13 mouse cellular contexts compared by ENCODE assay signal in genomic region chr11:103372561-103372960, GRCm38 (mm10). TPM values are rescaled to one million over a fixed set of nuclear protein-coding genes. Genes with fewer than 3 reads are reported as not detected.
DNase-seq lines count a peak whose midpoint lies in the region; ATAC-seq and TF ChIP-seq lines count a peak whose summit lies in the region.
"Had no signal": no experiment of that assay in that cellular context is flagged by ENCODE, and none has a peak within 500 bp of the region (broad histone marks: within the 10 kb centered on the region; RNA-seq: fewer than 3 reads in every experiment).

No protein-coding gene starts in this region.

- no peak overlapping the region for H3K9ac ChIP-seq in kidney, embryonic 15.5 days
- no peak overlapping the region for H3K9ac ChIP-seq in neural tube, embryonic 13.5 days
- no peak overlapping the region for H3K9ac ChIP-seq in neural tube, embryonic 15.5 days (replicated peaks)
- H3K9ac ChIP-seq: forebrain, embryonic 15.5 days; intestine, embryonic 15.5 days; midbrain, embryonic 15.5 days had no signal

- 91% methylated on average over 4 of the region's 4 CpGs for WGBS in kidney, embryonic 15.5 days
- WGBS in kidney, adult 2 months = 74% methylated on average over 4 of the region's 4 CpGs
- 86% methylated on average over 4 of the region's 4 CpGs for WGBS in neural tube, embryonic 13.5 days
- WGBS in neural tube, embryonic 15.5 days = 87% methylated on average over 4 of the region's 4 CpGs

- DNase-seq in gastrocnemius, adult 2 months = peak; percentile 6
- DNase-seq in gastrocnemius, postnatal 14 days = no peak
- DNase-seq in kidney, adult 2 months = no peak
- DNase-seq in splenic B cell, adult 2 months (ENCODE audit: low read depth, low spot score) = peak; percentile 51
- no peak for DNase-seq in urinary bladder, postnatal 14 days (ENCODE audit: low spot score)
- DNase-seq: gastrocnemius, postnatal 10 days had no signal

- peaks cover 14% of the 10 kb centered on the region; the same call in 1 of the 2 replicates for H3K4me1 ChIP-seq in kidney, embryonic 15.5 days
- H3K4me1 ChIP-seq in kidney, adult 2 months (ENCODE audit: control insufficient read depth, insufficient read depth, low read length) = no peaks in the 10 kb centered on the region
- H3K4me1 ChIP-seq in neural tube, embryonic 13.5 days (replicated peaks) = peaks cover 14% of the 10 kb centered on the region
- peaks cover 4% of the 10 kb centered on the region; the same call in 1 of the 2 replicates for H3K4me1 ChIP-seq in neural tube, embryonic 15.5 days
- H3K4me1 ChIP-seq: forebrain, embryonic 15.5 days; intestine, embryonic 15.5 days; midbrain, embryonic 15.5 days had no signal

- no peak for TF ChIP-seq POLR2A in kidney, adult 2 months (IDR thresholded peaks at IDR 0.05; ENCODE audit: low read depth, low read length)

- no peak for TF ChIP-seq CTCF in gastrocnemius, adult 2 months (IDR thresholded peaks at IDR 0.05)
- TF ChIP-seq CTCF in kidney, adult 2 months (conservative IDR thresholded peaks at IDR 0.05; ENCODE audit: insufficient read depth, insufficient read length, low read depth, low read length) = no peak

- no peaks in the 10 kb centered on the region for H3K27me3 ChIP-seq in kidney, embryonic 15.5 days
- H3K27me3 ChIP-seq in kidney, adult 2 months (replicated peaks; ENCODE audit: control insufficient read depth, insufficient read depth, low read length) = no peaks in the 10 kb centered on the region
- no peaks in the 10 kb centered on the region for H3K27me3 ChIP-seq in neural tube, embryonic 13.5 days
- no peaks in the 10 kb centered on the region for H3K27me3 ChIP-seq in neural tube, embryonic 15.5 days (replicated peaks)
- no peaks in the 10 kb centered on the region for H3K27me3 ChIP-seq in splenic B cell, adult 2 months (ENCODE audit: control insufficient read depth, insufficient read depth, low read length, poor library complexity, severe bottlenecking)
- H3K27me3 ChIP-seq: forebrain, embryonic 15.5 days; intestine, embryonic 15.5 days; midbrain, embryonic 15.5 days had no signal

- H3K4me2 ChIP-seq in kidney, embryonic 15.5 days = no peak overlapping the region
- H3K4me2 ChIP-seq in neural tube, embryonic 13.5 days = no peak overlapping the region
- no peak overlapping the region for H3K4me2 ChIP-seq in neural tube, embryonic 15.5 days
- H3K4me2 ChIP-seq: forebrain, embryonic 15.5 days; intestine, embryonic 15.5 days; midbrain, embryonic 15.5 days had no signal

- peak overlapping the region; percentile 77 for H3K27ac ChIP-seq in gastrocnemius, adult 2 months
- H3K27ac ChIP-seq in kidney, embryonic 15.5 days = peak overlapping the region; percentile 76
- H3K27ac ChIP-seq in kidney, adult 2 months (ENCODE audit: insufficient read depth, low read depth, low read length) = no peak overlapping the region
- H3K27ac ChIP-seq in neural tube, embryonic 13.5 days (replicated peaks) = peak overlapping the region; percentile 49; the same call in 1 of the 2 replicates
- no peak overlapping the region for H3K27ac ChIP-seq in neural tube, embryonic 15.5 days (replicated peaks)
- H3K27ac ChIP-seq: forebrain, embryonic 15.5 days; intestine, embryonic 15.5 days; midbrain, embryonic 15.5 days had no signal

- H3K9me3 ChIP-seq in kidney, embryonic 15.5 days (replicated peaks) = no peaks in the 10 kb centered on the region
- no peaks in the 10 kb centered on the region for H3K9me3 ChIP-seq in neural tube, embryonic 13.5 days
- no peaks in the 10 kb centered on the region for H3K9me3 ChIP-seq in neural tube, embryonic 15.5 days (replicated peaks)
- H3K9me3 ChIP-seq: forebrain, embryonic 15.5 days; G1E; intestine, embryonic 15.5 days; midbrain, embryonic 15.5 days had no signal

- intact Hi-C loops in gastrocnemius, adult 2 months (cut with DNase I) = no loop called here
- intact Hi-C loops in gastrocnemius, postnatal 14 days (cut with DNase I; ENCODE audit: low total_unique reads) = no loop called here

- H3K36me3 ChIP-seq in kidney, embryonic 15.5 days = peaks cover 61% of the 10 kb centered on the region
- no peaks in the 10 kb centered on the region for H3K36me3 ChIP-seq in kidney, adult 2 months (ENCODE audit: control insufficient read depth, insufficient read depth, low read length)
- H3K36me3 ChIP-seq in neural tube, embryonic 13.5 days = peaks cover 74% of the 10 kb centered on the region
- peaks cover 53% of the 10 kb centered on the region for H3K36me3 ChIP-seq in neural tube, embryonic 15.5 days
- H3K36me3 ChIP-seq in splenic B cell, adult 2 months (ENCODE audit: control insufficient read depth, insufficient read depth, low read length, poor library complexity, severe bottlenecking) = peaks cover 8% of the 10 kb centered on the region

- H3K4me3 ChIP-seq in gastrocnemius, adult 2 months = no peak overlapping the region
- no peak overlapping the region for H3K4me3 ChIP-seq in kidney, embryonic 15.5 days (replicated peaks)
- H3K4me3 ChIP-seq in kidney, adult 2 months (ENCODE audit: insufficient read depth, low read depth, low read length) = no peak overlapping the region
- H3K4me3 ChIP-seq in neural tube, embryonic 13.5 days = no peak overlapping the region
- H3K4me3 ChIP-seq in neural tube, embryonic 15.5 days (replicated peaks) = no peak overlapping the region
- H3K4me3 ChIP-seq: forebrain, embryonic 15.5 days; intestine, embryonic 15.5 days; midbrain, embryonic 15.5 days had no signal

- no peak for ATAC-seq in kidney, embryonic 15.5 days (replicated peaks; ENCODE audit: low FRiP score)
- no peak for ATAC-seq in neural tube, embryonic 13.5 days (ENCODE audit: low read depth)
- no peak for ATAC-seq in neural tube, embryonic 15.5 days (ENCODE audit: low FRiP score)
- ATAC-seq: forebrain, embryonic 15.5 days; intestine, embryonic 15.5 days; midbrain, embryonic 15.5 days had no signal

RNA-seq across cellular contexts. Expression of gene Arhgap27, which starts 9.1 kb away (rescaled TPM):
- 1 to 10 TPM; 6.0 to 8.8 TPM for total RNA-seq in gastrocnemius, adult 2 months (2021)
- 10 to 100 TPM in 1 of 2 experiments, 1 to 10 TPM in 1; 7.5 to 13.5 TPM for total RNA-seq in gastrocnemius, postnatal 14 days (2021)
- 15.8 and 17.2 TPM in 2 replicates for polyA plus RNA-seq in kidney, embryonic 15.5 days (2015; fragmentation: Nextera tagmentation; extraction: Ambion mirVana)
- 38.4 and 46.8 TPM in 2 replicates for polyA plus RNA-seq in kidney, adult 2 months (2012; rRNA removed)
- 4.4 and 4.8 TPM in 2 replicates for polyA plus RNA-seq in neural tube, embryonic 13.5 days (2015; fragmentation: Nextera tagmentation; extraction: Ambion mirVana)
- polyA plus RNA-seq in neural tube, embryonic 15.5 days (2015; fragmentation: Nextera tagmentation; extraction: Ambion mirVana) = 6.3 and 8.3 TPM in 2 replicates

RNA-seq across cellular contexts. Expression of gene Plekhm1, which starts 39.9 kb away (rescaled TPM):
- total RNA-seq in gastrocnemius, adult 2 months (2021) = 10 to 100 TPM; 12.3 to 13.7 TPM
- 1 to 10 TPM; 7.9 to 9.3 TPM for total RNA-seq in gastrocnemius, postnatal 14 days (2021)
- polyA plus RNA-seq in kidney, embryonic 15.5 days (2015; fragmentation: Nextera tagmentation; extraction: Ambion mirVana) = 7.4 and 8.2 TPM in 2 replicates
- 21.9 and 24.0 TPM in 2 replicates for polyA plus RNA-seq in kidney, adult 2 months (2012; rRNA removed)
- 8.7 TPM in 2 replicates for polyA plus RNA-seq in neural tube, embryonic 13.5 days (2015; fragmentation: Nextera tagmentation; extraction: Ambion mirVana)
- polyA plus RNA-seq in neural tube, embryonic 15.5 days (2015; fragmentation: Nextera tagmentation; extraction: Ambion mirVana) = 8.2 and 8.9 TPM in 2 replicates

Comparison
In these comparisons a context has a peak if more than half of its experiments do, and no peak if none do; other contexts are left out.
1. DNase-seq: peak in gastrocnemius, adult 2 months (single experiment) and splenic B cell, adult 2 months (single experiment); none in gastrocnemius, postnatal 14 days (single experiment), kidney, adult 2 months (single experiment) and urinary bladder, postnatal 14 days (single experiment).
2. H3K27ac ChIP-seq: peak in gastrocnemius, adult 2 months (single experiment), kidney, embryonic 15.5 days (single experiment) and neural tube, embryonic 13.5 days (single experiment); none in kidney, adult 2 months (single experiment) and neural tube, embryonic 15.5 days (single experiment).